Mouse (Mus musculus) midbrain, postnatal 0 days (tissue): ENCODE results near the gene Psat1. TPM values are rescaled to one million over a fixed set of nuclear protein-coding genes. Genes with fewer than 3 reads are reported as not detected.

Experiments
- ATAC-seq: fragments of 200-750 bp; cut with Nextera tagmentation; 2 replicates; pipeline ENCODE4 v1.8.0; 2017; ENCODE audit warnings: moderate number of reproducible peaks, mild to moderate bottlenecking, moderate TSS enrichment, moderate library complexity; ENCODE audit not compliant: low FRiP score
- DNase-seq: peaks from one replicate; pipeline ENCODE4 v3.0.0-alpha.2; 2015; ENCODE audit warnings: low spot score
- H3K27ac ChIP-seq: fragments of 300-500 bp; sonication (generic); 2 replicates; pipeline ENCODE4 v1.5.1; 2014; ENCODE audit warnings: low read depth, mild to moderate bottlenecking, low read length, mixed read lengths
- H3K27me3 ChIP-seq: fragments of 300-500 bp; sonication (generic); 2 replicates; pipeline ENCODE4 v1.6.1; 2014; ENCODE audit warnings: low read length, control low read depth, mixed read lengths; ENCODE audit not compliant: insufficient read depth
- H3K36me3 ChIP-seq: fragments of 300-500 bp; sonication (generic); 2 replicates; pipeline ENCODE4 v1.6.1; 2014; ENCODE audit warnings: low read length, control low read depth, mixed read lengths; ENCODE audit not compliant: insufficient read depth
- H3K4me1 ChIP-seq: fragments of 300-500 bp; sonication (generic); 2 replicates; pipeline ENCODE4 v1.6.1; 2014; ENCODE audit warnings: mild to moderate bottlenecking, control low read depth, antibody characterized with exemption, low read length, mixed read lengths; ENCODE audit not compliant: insufficient read depth
- H3K4me2 ChIP-seq: fragments of 300-500 bp; sonication (generic); 2 replicates; pipeline ENCODE4 v1.6.1; 2014; ENCODE audit warnings: low read depth, mild to moderate bottlenecking, low read length, mixed read lengths; ENCODE audit not compliant: poor library complexity, severe bottlenecking
- H3K4me3 ChIP-seq: fragments of 300-500 bp; sonication (generic); 2 replicates; pipeline ENCODE4 v1.5.1; 2014; ENCODE audit warnings: low read depth, mild to moderate bottlenecking, low read length, moderate library complexity
- H3K9ac ChIP-seq: fragments of 300-500 bp; sonication (generic); replicated peaks from 2 replicates; pipeline ENCODE4 v1.6.1; 2014; ENCODE audit warnings: mild to moderate bottlenecking, low read length, moderate library complexity, mixed read lengths; ENCODE audit not compliant: poor library complexity, severe bottlenecking
- H3K9me3 ChIP-seq: fragments of 300-500 bp; sonication (generic); 2 replicates; pipeline ENCODE4 v1.6.1; 2016; ENCODE audit warnings: low read length, control low read depth
- CTCF ChIP-seq: IDR thresholded peaks from 2 replicates; pipeline ENCODE4 v1.5.1; 2016; ENCODE audit warnings: antibody characterized with exemption, mild to moderate bottlenecking
- WGBS: fragments of 180-500 bp; shearing (Covaris S2); extraction: QIAGEN DNeasy Blood & Tissue Kit; methylation state at CpG from one replicate; pipeline ENCODE4 v1.1.7; 2014; 5-methylcytosine and 5-hydroxymethylcytosine counted together
- polyA plus RNA-seq: library from polyadenylated mRNA; unstranded; fragments of >200 nt; fragmentation: Nextera tagmentation; extraction: Ambion mirVana; gene quantifications from 2 replicates; pipeline ENCODE4 v1.2.1, GENCODE M21; 2015
- total RNA-seq: library from RNA; depleted of rRNA; stranded (reverse); fragments of >200 nt; gene quantifications from 2 replicates; pipeline ENCODE4 v1.2.3, GENCODE M21; 2014

Psat1 gene
- total and polyA plus RNA-seq, 2 experiments from 2014 or later = 68.0 to 97.3 TPM

DNA sequence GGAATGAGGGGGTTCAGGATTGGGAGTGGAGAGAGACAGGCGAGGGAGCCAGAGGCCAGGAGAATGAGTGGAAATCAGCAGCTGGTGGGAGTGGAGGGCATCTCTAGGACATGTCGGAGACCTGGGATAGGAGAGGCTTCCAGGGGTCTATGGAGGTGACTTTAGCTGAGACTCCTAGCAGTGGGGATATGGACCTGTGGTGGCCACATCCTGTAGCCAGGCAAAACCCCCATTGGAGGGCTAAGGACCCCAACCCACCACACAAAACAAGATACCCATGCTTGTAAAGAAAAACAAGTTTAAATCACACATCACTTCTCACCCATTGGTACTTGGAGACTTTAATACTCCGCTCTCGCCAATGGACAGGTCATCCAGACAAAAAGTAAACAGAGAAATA is 58.7 kb downstream of the Psat1 start:
- no peak overlapping the region for H3K4me2 ChIP-seq
- WGBS = 94% methylated on average over 4 of the region's 4 CpGs

DNA sequence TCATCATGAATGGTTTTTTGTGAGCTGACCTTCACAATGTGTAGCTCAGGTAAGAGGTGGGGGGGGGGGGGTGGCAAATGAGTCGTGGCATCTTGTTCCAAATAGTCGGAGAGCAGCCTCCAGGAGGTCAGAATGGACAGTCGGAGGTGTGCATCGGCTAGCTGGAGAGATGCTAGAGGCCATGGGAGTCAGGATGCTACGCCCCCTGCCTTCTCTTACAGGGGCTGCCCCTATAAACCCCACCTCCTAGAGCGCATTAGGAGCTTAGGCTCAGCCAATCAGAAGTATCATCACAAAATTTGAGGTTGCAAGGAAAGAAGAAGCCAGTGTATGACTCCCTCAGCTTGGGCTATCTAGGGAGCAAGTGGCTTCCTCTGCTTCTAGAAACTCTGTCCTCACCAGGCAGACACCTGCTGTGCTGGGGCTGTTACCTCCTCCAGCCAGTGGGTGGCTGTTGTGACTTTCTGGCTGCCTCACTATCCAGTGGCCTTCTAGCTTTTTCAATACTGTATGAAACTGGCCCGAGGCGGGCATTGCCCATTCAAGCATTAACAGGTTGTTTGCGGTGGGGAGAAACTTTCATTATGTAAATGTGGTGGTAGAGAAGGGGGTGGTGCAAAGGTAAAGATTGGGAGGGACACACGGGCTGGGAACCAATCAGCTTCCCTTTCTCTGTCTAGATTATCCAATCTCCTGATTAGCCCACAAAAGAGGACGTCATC is 64.3 kb downstream of the Psat1 start:
- Histone ChIP-seq H3K27me3 (no peaks in the 10 kb centered on the region), H3K4me3 (no peak overlapping the region), H3K4me1 (no peaks in the 10 kb centered on the region), H3K4me2 (no peak overlapping the region), H3K9ac (no peak overlapping the region), H3K36me3 (no peaks in the 10 kb centered on the region), H3K27ac (no peak overlapping the region), H3K9me3 (no peaks in the 10 kb centered on the region)
- WGBS = 81% methylated on average over 11 of the region's 11 CpGs
- no peak for TF ChIP-seq CTCF
- DNase-seq (no peak), ATAC-seq (no peak)

More for the DNA sequence above, 58.7 kb downstream of the Psat1 start:
- Histone ChIP-seq H3K36me3 (no peaks in the 10 kb centered on the region), H3K4me1 (no peaks in the 10 kb centered on the region), H3K9ac (no peak overlapping the region), H3K9me3 (no peaks in the 10 kb centered on the region), H3K4me3 (no peak overlapping the region), H3K27me3 (no peaks in the 10 kb centered on the region), H3K27ac (no peak overlapping the region)
- DNase-seq (no peak), ATAC-seq (no peak)
- TF ChIP-seq CTCF = no peak

DNA sequence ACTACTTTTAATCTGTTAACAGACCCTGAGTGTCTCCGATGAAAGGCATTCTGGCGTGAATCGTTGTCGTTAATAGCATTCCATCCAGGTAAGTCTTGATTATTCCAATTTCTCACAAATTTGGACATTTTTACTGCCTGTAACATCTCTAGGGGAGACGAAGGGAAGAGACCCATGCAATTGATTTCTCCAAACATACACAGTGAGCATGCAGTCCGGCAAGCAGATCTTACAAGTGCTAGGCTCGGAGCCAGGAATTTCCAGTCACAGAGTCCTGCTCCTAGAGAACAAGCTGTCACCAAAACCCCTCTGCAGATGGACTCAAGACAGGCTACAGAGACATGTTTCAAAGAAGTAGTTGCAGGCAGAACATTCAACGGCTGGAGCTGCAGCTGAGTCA is 66.4 kb downstream of the Psat1 start:
- DNase-seq (peak; percentile 58), ATAC-seq (no peak)
- Histone ChIP-seq H3K4me1 (no peaks in the 10 kb centered on the region), H3K4me3 (no peak overlapping the region), H3K27ac (no peak overlapping the region), H3K9me3 (no peaks in the 10 kb centered on the region), H3K36me3 (no peaks in the 10 kb centered on the region), H3K9ac (no peak overlapping the region), H3K27me3 (no peaks in the 10 kb centered on the region), H3K4me2 (no peak overlapping the region)
- TF ChIP-seq CTCF = no peak
- 75% methylated on average over 8 of the region's 8 CpGs for WGBS

DNA sequence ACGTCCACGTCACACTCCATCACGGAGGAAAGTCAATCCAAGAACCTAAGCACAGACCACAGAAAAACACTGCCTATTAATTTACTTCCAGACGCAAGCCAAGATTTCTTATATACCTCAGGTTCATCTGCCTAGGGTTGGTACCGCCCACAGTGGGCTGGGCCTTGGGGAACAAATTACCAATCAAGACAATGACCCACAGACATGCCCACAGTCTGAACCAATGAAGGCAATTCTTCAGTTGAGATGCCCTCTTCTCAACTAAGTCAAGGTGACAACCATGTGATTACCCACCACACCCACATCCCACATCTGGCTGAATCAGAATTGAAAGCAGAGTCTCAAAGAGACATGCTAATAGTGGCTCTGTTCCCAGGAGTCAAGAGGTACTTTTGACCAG is 67.9 kb downstream of the Psat1 start:
- no peak for TF ChIP-seq CTCF
- Histone ChIP-seq H3K4me3 (no peak overlapping the region), H3K9me3 (no peaks in the 10 kb centered on the region), H3K27me3 (no peaks in the 10 kb centered on the region), H3K4me1 (no peaks in the 10 kb centered on the region), H3K4me2 (no peak overlapping the region), H3K9ac (no peak overlapping the region), H3K27ac (no peak overlapping the region), H3K36me3 (no peaks in the 10 kb centered on the region)
- DNase-seq (no peak), ATAC-seq (no peak)
- 94% methylated on average over 5 of the region's 5 CpGs for WGBS

DNA sequence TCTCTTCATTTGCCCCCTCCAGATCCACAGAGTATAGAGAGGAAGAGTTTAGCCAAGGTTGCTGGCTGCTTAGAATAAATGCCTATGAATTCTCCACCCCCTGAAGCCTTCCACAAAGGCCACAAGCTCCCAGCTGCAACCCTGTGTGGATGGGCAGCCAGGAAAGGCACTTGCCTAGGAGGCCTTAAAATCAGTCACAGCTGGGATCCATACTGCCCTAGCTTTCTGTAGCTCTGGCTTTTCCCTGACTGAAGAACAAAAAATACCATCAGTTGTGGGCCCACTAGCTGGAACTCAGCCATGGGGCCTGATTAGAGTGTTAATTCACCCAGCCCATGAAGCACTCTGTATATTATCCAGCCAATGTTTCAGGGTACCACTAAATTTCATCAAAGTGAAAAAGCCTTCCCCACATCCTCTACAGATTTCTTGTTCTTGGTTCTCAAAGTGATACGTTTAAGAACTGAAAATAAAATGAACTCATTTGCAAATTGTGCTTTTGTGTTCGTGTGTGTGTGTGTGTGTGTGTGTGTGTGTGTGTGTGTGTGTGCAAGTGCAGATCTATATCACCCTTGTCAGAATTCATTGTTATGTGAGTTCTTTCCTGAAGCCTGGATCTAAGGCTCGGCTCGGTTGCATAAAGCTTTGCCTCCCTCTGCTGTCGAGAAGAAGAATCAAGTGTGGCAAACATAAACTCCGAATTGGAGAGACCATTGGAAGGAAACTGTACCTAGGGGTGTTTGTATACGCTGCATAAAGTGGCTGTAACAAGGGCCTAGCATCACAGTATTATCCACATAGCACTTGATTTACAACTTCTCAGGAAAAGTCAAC is 78.1 kb downstream of the Psat1 start:
- Histone ChIP-seq H3K27ac (no peak overlapping the region), H3K4me2 (no peak overlapping the region), H3K9me3 (no peaks in the 10 kb centered on the region), H3K9ac (no peak overlapping the region), H3K4me1 (no peaks in the 10 kb centered on the region), H3K27me3 (no peaks in the 10 kb centered on the region), H3K4me3 (no peak overlapping the region), H3K36me3 (no peaks in the 10 kb centered on the region)
- DNase-seq (peak; percentile 74), ATAC-seq (peak; percentile 76)
- 13% methylated on average over 7 of the region's 7 CpGs for WGBS
- peak; percentile 95 for TF ChIP-seq CTCF

DNA sequence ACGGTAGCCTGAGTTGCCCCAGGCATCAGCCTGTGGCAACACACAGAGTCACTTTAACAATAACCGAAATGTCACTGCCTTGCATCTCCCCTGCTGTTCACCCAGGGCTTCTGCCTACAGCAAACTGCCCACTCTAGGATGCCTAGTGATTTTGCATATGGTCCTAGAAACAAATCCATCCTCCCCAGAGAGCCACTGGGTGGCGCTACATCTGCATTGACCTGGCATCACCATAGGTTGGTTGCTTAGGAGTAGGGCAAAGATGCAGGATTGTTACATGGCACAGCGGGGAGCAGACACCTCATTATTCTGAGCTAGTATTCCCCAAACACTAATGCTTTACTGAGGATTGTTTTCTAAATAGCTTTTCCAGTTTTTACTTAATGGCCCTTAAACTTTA is 80.3 kb downstream of the Psat1 start:
- Histone ChIP-seq H3K36me3 (no peaks in the 10 kb centered on the region), H3K9me3 (no peaks in the 10 kb centered on the region), H3K27me3 (no peaks in the 10 kb centered on the region), H3K4me1 (no peaks in the 10 kb centered on the region), H3K9ac (no peak overlapping the region), H3K27ac (no peak overlapping the region), H3K4me2 (no peak overlapping the region), H3K4me3 (no peak overlapping the region)
- ATAC-seq (peak; percentile 29; the same call in 1 of the 2 replicates), DNase-seq (no peak)
- WGBS = 49% methylated on average over 4 of the region's 4 CpGs
- TF ChIP-seq CTCF = peak; percentile 58
